Mouse (Mus musculus): ENCODE results near the gene Rhoc.

Gene Rhoc

DNA sequence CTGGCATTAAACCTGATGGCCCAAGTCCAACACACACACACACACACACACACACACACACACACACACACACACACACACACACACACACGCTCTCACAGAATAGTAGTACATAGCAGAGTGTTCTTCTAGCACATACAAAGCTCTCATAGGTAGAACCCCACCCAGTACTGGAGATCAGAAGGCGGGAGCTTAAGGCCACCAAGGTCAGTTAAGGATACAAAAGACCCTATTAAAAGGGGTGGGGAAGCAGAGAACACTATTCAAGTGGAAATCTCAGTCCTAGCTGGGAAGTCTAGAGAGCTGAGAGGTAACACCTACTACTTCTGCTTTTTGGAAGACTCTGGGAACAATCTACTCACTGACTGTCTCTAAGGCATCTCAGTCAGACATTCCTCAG, 27.2 kb downstream of the Rhoc start:
- DNase-seq (ENCODE audit: low spot score): no peak

DNA sequence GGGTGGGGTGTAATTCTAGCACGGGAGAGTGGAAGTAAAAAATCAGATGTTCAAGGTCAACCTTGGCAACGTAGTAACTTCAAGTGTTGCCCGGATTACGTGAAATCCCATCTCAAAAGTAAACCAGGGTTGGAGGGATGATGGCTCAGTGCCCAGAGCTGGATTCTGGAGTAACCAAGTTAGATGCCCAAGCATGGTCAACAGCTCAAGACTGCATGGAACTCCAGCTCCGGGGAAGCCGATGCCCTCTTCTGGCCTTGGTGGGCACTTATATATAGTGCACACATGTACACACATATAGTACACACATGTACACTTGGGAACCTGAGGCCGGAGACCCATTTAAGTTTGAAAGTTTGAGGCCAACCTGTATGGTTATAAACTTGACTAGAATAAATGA, 28.0 kb downstream of the Rhoc start:
- no peak for DNase-seq (ENCODE audit: low spot score)

DNA sequence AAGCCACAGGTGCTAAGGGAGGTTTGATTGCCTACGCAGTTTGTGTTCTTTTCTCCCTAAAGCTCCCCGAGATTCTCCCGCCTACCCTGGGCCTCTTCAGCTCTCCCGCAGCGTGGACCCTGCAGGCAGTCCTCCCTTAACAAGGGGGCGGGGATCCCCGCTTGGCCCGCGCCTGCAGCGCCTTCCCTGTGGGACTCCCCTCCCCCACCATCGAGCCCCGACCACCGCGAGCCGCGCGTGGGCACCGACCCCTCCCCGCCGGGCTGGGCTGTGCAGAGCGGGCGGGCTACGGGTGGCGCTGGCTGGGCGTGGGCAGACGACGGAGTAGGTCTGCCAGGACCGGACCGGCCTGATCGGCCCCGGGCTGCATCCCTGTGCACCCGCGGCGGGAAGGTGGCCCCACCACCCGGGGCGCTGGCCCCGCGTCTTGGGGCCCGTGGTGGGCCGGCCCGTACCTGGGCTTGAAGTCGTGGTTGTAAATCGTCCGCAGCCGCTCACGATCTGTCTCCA, 29.4 kb downstream of the Rhoc start:
- DNase-seq (ENCODE audit: low spot score): peak; percentile 48

DNA sequence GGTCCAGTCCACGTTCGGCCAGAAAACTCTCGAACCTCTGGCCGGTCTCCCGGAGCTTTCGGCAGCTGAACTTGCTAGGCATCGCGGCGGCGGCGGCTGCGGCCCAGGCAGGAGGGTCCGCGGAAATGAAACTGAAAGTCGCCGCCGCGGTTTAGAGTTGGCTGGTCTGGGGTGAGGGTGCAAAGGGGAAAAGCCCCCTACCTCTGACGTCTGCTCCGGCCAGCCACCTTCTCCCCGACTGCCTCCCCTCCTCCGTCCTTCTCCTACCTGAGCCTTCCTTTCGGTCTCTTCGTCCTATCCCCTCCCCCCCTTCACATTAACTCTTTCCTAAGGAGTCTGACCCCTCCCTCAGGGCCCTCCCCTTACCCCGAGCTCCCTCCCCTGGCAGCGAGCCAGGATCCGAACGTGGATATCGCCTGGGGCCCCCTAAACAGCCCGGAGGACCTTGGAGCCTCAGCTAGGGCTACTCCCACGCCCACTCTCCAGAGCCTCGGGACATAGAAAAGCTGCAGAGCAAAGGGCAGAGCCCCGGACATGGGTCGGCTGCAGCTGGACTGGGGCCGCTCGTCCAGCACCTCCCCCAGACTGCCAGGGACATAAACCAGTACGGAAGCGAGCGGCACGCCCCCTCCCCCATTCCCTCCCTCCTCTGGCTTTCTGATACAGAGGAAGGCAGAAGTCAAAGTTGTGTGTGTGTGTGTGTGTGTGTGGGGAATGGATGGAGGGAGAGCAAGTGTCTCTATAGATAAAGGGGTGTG, 30.0 kb downstream of the Rhoc start, which contains the start of gene Mov10:
Gene Mov10 (minus strand): TSS at position 573 of the 758 bp plus-strand sequence.
- DNase-seq (ENCODE audit: low spot score): peak; percentile 53

DNA sequence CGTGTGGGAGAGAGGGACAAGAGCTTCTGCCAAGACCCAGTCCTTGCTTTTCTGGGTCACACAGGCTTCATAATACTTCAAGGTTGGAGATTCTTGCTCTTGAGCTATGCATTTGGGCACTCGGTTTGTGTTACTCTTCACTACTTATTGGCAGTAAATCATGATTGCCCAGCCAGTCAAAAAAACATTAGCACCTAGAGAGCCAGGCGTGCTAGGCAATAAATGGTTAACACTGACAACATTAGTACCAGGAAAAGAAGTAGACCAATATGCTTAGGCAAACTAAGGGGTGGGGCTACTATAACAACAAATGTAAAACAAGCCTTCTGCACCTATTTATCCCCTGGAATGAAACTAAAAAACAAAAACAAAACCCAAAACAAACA, 30.6 kb downstream of the Rhoc start:
- no peak for DNase-seq (ENCODE audit: low spot score)

DNA sequence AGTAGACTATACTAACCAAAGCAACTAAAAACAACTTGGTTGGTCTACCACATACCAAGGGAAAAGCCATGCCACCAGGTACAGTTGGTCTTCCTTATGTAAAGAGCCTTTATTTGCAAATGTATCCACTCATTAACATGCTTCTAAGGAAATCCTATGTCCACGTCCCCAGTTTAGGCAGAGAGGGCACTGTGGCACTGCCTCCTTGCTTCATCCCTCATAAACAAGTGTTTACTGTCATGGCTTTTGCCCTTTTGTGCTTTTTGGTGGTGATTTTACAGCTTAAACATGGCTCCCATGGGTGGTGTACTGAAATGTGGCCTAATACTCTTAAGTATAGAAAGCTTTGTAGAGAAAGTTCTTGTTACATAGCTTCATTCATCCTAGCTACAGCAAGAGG, 32.3 kb downstream of the Rhoc start:
- no peak for DNase-seq (ENCODE audit: low spot score)

DNA sequence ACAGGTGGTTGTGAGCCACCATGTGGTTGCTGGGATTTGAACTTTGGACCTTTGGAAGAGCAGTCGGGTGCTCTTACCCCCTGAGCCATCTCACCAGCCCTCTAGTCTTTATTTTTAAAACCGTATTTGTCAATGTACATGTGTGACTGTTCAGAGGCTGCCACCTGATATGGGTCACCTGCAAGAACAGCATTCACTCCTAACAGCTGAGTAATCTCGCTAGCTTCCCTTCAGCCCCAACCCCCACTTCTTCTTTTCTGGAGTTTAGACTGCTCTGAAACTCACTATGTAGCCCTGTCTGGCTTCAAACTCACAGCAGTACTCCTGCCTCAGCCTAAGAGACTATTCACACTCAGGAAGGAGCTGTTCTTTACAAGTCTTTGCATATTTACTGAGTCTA, 34.2 kb downstream of the Rhoc start:
- no peak for DNase-seq (ENCODE audit: low spot score)

DNA sequence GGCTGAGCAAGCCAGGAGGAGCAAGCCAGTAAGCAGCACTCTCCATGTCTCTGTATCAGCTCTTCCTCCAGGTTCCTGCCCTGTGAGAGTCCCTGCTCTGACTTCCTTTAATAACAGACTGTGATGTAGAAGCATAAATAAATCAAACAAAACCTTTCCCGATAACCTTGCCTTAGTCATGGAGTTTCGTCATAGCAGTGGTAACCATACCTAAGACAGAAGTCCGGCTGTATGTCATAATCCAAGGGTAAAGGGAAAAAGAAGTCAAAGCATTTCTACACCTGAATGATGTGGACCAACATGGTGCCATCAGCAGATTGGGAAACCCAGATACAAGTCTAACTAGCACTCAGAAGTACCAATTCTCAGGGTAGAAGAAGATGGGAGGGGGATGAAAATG, 47.6 kb downstream of the Rhoc start:
- no peak for DNase-seq (ENCODE audit: low spot score)

DNA sequence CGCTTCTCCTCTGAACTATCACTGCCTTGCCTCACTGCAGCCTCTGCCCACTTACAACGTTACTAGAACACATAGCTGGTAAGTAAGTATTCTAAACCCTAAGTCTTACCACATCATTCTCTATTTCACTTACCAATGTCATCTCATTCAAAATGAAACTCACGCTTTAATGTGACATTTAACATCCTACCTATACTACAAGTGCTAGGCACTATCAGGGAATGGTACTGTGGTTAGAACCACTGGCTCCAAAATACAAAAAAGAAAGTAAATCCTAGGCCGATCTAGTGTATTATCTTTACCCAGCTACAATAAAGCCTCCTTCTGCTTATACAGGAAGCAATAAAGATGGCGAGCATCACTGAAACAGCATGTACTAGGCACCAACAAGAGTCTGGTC, 52.9 kb downstream of the Rhoc start:
- no peak for DNase-seq (ENCODE audit: low spot score)
